Mouse (Mus musculus) adrenal gland, postnatal 25 days (tissue): ENCODE data around the gene AI854703. TPM values are rescaled to one million over a fixed set of nuclear protein-coding genes. Genes with fewer than 3 reads are reported as not detected.
A peak's percentile ranks its signal among the peaks of the same experiment; 100 is the strongest.

Source experiments
- DNase-seq: peaks from one replicate; pipeline ENCODE4 v3.0.0; 2021; ENCODE audit warnings: mixed read lengths
- long read RNA-seq: library from polyadenylated mRNA; stranded (forward); transcript quantifications from one replicate; pipeline ENCODE4 v2.0.0, GENCODE M21; 2021
- total RNA-seq: library from RNA; stranded (reverse); gene quantifications from 2 replicates; pipeline ENCODE4 v1.2.3, GENCODE M21; 2021

Gene AI854703
- 1.7 and 3.4 TPM in 2 replicates for total RNA-seq
- long read RNA-seq, partial matches to known transcripts: 1 of 4 reads
- long read RNA-seq, other reads (novel, unspliced or antisense): 2 of 4 reads

DNA sequence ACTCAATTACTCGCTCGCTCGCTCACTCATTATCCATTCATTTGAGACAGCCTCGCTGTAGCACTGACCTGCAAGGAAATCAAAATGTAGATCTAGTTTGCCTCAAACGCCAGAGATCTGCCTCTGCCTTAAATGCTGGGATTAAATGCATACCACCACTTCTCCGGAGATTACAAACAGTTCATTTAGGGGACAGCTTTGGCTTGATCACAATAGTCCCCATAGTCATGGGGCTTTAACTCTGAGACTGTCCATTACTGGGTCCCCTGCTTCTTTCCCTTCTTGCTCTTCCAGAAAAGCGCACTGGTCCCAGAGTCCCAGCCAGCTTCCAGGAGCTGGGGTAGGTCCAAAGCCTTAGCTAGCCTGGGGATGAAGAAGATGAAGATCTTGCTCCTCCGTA, at the start of gene AI854703:
AI854703 (plus strand) TSS at position 301 of the 400 bp plus-strand sequence.
- no peak for DNase-seq

DNA sequence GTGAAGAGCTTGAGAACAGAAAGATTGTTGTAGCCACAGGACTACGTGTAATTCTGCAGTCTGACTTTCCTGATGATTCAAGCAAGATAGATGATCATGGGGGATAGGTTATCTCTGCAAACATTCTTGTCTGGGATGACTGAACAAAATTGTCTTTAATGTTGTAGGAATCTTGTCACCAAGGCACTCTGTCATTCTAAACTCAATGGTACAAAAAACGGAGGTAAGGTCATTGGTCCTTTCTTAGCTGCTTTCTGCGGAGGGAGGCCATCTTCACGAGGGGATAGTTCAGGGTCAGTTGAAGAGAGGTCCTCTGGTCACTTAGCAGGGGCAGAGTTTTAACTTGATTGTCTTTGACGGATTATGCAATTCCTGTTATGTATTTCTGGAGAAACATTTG, 47.8 kb upstream of the AI854703 start:
- DNase-seq: no peak

DNA sequence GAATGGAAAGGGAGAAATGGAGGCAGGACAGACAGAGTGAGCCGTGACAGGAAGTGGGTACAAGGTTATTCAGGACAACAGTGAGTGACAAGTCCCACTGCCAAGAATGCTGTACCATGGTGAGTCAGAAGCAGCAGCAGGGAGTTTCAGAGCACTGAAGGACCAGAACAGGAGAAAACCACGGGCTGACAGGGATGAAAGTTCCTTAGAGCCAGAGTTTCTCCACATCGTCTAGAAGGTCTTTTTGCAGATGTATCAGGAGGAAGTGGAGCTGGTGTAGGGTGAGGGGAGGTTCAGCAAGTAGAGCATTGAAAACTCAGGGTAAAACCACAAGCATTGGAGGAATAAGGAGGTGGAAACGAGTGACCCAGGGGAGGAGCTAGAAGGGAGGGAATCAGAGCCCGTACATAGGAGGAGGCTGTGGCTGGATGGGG, 47.3 kb upstream of the AI854703 start:
- DNase-seq: no peak

DNA sequence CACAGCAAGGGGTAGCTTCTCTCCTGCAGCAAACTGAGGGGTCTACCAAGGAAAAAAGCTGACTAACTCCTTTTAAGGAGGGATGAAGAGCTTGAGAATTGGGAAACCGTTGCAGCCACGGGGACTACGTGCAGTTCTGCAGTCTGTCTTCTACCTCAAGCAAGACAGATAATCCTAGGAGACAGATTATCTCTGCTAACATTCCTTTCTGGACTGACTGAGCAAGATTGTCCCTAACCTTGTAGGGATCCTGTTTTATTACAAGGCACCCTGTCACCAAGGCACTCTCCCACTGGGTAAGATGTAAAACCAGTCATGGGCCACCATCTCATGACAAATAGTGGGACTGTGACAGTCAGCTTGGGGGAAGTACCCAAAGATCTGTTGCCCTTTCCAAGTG, 45.3 kb upstream of the AI854703 start:
- no peak for DNase-seq

DNA sequence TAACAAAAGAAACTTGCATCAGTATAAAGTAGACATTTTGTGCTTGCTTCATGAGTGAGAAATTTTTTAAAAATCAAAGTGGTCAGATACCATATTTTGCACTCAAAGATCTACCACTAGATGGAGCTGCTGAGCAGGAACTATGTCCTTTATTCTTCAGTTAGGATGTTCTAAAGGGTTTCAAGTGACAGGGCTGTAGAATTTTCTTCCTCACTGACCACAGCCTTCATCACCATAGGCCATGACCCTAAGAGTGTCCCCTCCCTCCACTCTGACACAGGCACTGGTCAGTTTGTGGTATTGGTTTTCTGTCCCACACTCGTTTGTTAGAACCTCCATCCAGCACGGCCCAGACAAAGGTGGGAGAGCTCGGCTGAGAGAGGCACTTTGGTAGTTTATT, 44.5 kb upstream of the AI854703 start:
- DNase-seq: no peak

DNA sequence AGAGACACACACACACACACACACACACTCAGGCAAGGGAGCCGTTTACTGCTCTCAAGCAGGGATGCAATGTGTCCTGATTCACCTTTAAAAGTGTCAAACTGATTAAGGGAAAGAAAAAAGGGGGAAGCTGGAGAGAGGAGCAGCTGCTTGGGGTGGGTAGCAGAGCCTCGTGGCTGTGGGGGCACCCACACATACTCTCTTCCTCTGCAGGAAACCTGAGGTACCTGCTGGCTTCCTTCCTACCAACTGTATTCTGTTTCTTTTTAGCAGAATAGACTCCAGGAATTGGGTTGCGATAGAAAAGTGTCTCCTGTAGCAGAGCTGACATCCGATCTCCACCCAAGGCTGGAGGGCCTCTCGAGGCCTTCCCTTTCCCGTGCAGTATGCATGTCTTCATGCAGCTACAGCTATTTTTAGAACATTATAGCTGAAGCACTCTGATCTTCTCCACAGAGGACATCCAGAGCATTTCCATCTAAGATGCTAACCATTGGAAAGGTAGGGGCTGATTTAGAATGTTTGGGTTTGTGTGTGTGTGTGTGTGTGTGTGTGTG, 37.3 kb upstream of the AI854703 start, which contains the start of gene Gm45021:
Gm45021 (plus strand) TSS at position 417 of the 557 bp plus-strand sequence.
- no peak for DNase-seq

DNA sequence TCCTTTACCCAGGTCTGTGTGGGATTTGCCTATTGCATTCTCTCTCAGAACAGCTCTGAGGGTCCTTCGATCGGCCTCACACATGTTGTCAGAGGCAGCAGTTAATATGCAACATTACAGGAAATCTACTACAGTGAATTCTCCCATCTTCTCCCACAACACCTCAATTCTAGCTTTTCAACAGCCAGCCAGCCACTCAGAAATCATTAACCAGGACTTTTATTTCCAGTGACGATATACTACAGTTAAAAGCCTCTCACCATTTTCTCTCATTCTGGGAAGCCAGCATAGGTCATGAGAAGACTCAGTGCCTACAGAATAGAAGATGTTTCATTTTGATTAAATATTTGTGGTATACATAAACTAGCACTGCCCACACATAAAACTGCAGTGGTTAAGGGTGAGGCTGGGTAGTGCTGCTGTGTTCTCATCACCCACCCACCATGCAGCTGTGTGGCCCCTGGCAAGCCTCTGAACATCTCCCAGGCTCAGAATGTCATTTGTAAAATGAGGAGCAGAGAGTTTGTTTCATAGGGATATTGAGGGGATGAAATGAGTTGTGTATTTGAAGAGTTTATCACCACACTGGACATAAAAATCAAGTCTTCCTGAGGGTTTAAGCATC, 35.2 kb upstream of the AI854703 start:
- no peak for DNase-seq

DNA sequence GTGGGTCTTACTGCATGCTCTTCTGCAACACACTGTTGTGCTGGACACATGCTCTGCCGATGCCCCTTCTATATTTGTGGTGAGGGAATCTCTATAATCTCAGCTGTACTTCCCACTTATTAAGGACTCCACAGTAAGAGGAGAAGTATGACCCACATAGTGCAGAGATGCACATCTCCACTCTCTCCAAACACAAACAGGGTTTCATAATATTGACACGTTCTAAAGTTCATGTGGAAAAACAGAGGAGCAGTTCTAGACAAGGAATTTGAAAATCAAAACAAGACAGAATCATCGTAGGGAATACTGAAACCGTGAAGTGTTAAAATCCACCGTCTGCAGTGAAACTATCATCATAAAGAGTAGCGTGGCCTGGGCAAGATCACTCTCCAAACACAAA, 34.7 kb upstream of the AI854703 start:
- DNase-seq: no peak

DNA sequence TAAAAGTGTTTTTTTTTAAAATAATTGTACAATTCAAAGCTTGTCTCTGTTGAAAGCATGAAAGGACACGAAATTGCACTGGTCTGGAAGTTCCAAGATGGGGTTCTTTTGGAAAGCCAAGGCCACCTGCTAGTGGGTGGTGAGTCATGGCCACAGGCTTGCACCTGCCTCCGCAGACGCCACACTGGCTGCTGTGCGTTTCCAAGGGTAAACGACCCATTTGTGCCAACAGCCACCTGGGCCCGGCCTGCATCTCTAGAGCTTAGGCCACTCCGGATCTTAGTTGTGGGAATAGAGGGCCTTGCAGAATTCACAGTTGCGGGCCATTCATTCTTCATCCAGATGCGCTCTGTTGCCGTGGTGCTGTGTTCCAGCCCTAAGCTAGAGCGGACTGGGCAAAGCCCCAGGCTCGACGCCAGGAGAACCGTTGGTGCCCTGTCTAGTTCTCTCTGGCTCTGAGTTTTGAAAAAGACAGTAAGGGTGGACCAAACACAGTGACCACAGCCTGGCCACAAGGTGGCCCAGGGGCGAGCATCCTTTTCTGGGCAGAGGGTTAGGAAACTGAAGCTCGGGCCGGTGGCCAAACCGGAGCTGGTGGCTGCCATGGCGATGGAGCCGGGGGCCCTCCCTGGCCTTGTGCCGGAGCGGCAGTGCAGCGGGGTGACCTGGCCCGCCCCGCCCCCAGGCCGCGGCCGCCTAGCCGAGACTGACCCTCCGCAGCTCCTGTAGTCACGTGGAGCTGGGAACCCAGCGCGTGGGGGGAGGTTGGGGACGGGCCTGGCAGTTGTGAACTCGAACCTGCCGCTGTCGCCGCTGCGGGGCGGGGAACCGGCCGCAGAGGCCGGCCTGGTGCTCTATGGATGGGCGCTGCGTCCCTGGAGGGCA, 33.2 kb upstream of the AI854703 start, which contains the start of the genes Repin1 and Gm44965:
Repin1 (plus strand) TSS at position 726 of the 885 bp plus-strand sequence.
Gm44965 (plus strand) TSS at position 784 of the 885 bp plus-strand sequence.
- peak; percentile 97 for DNase-seq

DNA sequence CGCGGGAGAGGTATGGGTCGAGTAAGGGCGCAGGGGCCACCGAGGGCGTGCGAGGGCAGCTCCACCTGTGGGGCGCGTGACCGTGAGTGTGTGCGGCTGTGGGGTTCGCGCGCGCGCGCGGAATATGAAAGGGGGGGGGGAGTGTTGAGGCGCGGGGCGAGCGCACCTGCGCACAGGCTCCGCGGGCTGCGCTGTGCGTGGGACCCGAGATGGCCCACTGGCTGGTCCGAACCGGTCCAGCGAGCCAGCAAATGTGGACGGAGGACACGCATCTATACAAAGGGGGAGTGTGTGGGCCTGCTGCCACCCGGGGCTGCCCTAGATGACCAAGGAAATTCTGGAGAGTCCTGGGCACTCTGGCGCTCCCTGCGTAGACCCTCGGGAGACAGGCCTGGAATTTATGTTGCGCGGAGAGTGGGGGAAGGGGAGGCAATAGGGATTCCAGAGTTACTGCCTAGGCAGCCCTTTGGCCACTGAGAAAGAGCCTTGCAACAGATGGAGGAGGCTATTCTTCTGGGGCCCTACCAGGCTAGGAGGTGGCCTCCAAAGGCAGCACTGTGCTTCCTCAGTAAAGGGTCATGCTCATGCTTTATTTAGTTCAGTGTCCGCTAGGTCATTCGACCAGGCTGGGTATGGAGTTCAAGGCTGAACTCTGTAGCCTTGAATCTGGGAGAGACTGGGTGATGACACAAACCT, 32.4 kb upstream of the AI854703 start:
- no peak for DNase-seq

DNA sequence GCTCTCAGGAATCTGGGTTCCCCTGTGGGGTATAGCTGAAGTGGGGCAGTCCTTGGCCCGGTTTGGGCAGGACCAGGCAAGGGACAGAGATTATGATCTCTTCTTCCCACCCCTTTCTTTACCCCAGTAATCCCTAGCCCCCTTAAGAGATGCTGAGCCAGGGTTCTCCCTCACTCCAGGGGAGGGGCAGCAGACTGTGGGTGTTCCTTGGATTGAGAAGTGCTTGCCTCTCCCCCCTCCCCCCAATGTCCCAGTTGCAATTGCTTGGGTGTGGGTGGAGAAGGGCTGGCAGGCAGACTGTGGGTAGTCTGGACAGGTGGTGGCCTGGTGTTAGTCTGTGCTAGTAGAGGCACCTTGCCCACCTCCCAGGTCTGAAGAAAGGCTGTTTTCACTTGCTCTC, 31.3 kb upstream of the AI854703 start:
- DNase-seq: no peak

DNA sequence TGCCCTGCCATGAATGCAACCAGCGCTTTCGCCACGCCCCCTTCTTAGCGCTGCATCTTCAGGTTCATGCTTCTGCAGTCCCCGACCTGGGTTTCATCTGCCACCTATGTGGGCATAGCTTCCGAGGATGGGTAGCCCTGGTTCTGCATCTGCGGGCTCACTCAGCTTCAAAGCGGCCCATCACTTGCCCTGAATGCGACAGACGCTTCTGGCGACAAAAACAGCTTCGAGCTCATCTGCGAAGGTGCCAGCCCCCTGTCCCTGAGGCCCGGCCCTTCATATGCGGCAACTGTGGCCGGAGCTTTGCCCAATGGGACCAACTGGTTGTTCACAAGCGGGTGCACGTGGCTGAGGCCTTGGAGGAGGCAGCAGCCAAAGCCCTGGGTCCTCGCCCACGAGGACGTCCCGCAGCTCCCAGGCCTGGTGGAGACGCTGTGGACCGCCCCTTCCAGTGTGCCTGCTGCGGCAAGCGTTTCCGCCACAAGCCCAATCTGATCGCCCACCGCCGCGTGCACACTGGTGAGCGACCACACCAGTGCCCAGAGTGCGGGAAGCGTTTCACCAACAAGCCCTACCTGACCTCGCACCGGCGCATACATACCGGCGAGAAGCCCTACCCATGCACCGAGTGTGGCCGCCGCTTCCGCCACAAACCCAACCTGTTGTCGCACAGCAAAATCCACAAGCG, 29.9 kb upstream of the AI854703 start:
- no peak for DNase-seq

DNA sequence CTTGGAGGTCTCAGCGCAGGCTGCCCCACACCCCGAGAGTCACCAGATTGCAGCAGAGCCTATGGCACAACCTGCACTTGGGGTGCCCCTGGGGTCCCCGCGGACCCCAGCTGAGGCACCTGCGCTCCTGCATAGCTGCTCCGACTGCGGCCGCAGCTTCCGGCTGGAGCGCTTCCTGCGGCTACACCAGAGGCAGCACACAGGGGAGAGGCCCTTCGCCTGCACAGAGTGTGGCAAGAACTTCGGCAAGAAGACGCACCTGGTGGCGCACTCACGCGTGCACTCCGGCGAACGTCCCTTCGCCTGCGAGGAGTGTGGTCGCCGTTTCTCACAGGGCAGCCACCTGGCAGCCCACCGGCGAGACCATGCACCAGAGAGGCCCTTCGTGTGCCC, 29.3 kb upstream of the AI854703 start:
- DNase-seq: no peak

DNA sequence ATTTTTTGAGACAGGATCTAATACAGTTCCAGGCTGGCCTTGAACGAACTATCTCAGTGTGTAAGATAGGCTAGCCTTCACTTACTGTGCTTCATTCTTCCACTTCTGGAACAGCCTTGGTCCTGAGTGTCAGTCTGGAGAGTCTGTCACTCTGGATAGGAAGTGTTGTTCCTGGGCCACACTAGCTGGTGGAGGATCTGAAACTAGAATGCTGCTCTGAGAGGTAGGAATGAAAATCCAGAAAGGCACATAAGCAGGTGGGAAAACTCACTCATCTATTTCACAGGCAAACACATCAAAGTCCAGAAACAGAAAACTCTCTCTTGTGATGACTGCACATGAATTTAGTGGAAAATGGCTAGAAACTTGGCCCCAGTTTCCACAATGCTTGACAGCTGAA, 26.0 kb upstream of the AI854703 start:
- no peak for DNase-seq

DNA sequence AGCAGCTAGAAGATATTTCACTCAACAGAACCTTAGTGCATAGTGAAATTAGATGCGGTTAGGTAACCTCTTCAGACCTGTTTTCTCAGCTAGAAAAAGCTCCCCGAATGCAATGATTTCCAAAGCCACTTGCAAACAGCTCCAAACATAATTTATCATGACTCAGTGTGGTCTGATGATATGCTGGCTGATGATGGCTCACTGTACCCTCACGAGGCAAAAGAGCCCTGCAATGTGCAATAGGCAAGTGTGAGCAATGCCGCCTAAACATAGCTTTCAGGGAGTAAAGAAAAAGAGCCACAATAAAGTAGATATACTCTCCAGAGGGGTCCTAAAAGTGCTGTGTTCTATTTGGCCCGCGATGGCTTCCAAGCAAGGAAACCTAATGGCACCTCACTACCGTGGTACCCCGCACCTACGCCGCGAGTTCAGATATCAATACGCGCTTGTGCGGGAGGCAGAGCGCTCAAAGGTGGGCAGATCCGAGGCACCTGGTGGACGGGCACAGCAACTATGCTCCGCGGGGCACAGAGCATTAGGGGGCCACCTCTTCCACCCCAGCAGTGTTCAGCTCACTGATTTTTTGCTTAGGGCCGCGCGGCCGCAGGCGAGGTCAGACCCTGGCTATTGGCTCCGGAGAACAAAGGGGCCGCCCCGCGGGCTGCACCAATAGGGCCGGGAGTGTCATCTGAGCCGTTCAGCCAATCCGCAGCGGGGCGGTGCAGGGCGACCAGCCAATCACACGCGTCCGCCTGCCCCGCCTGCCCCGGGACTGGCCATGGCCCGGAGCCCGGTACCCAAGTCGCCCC, 25.1 kb upstream of the AI854703 start, which contains the start of gene Zfp775:
Zfp775 (plus strand) TSS at position 793 of the 809 bp plus-strand sequence.
- peak; percentile 98 for DNase-seq

DNA sequence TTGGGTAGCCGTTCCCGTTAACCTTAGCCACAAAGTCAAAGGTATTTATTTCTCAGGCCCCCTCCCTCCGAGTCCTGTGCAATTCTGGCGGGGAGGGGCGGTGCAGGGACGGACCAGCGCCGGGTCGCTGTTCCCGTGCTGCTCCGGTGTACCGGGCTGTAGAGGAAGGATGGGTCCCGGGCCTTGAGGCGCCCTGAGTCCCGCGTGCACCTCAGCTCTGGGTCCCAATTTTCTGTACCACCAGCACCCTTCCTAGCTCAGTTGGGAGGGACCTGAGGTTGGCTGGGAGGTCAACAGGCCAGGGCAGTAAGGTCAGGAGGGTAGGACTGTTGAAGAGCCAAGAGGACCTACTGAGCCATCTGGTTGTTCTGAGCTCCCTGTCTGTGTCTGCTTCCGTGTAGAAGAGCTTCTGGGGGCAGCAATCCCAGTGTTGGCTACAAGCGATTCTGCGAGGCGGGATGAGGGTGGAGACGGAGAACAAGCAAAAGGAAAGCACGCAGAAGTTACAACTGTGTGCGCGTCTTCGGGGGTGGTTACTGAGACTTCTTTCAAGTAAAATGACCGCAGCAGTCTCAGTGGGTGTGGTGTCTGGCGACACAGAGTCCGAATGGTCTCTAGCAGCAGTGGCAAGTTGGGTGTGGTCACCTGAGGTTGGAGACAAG, 24.4 kb upstream of the AI854703 start:
- no peak for DNase-seq

DNA sequence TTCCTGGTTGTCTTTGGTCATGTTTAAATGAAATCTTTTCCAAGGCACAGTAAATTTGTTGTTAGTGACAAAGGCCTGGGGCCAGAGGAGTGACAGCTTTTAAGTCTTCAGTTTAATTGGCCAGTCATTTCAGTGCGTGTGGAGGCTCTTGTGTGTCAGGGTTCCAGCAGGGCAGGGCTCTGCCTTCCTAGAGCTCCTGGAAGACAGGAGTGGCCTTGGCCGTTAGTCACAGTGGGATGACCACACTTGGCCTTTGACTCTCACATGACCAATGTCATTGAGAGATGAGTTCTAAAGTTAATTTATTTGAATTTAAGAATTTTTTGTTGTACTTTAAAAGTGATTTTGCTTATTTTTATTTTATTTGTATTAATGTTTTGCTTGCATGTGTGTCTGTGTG, 18.4 kb upstream of the AI854703 start:
- peak; percentile 53 for DNase-seq

DNA sequence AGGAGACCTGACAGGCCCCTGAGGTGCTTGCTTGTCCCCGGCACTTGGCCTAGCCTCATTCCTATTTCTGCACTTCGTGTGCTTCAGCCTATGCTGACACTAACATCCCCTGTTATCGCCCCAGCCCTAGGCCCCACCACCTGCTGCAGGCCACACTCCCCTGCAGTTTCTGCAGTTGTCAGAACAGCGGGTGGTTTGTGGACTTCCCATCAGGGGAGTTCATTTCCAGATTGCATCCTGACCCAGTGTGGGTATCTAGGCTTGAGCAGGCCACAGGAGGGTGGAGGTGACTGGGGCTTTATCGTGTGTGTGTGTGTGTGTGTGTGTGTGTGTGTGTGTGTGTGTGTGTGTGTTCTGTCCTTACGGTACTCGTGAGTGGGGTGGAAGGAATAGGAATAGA, 17.1 kb upstream of the AI854703 start:
- no peak for DNase-seq

DNA sequence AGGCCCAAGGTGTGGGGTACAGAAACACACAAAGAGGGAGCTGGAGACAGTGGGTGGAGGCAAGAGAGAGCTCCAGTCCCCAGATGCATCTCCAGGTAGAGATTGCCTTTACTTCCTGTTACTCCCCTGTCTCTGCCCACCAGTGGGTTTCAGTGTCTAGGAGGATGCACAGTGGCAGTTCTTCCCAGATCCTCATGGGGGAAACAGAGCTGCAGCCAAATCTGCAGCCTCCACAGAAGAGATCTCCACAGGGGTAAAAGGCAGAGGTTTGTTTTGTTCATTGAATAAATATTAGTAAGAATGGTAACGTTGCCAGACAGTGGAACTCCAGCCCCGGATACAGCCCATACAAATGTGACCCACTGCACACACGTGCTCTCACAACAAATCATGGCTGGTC, 15.9 kb upstream of the AI854703 start:
- no peak for DNase-seq

DNA sequence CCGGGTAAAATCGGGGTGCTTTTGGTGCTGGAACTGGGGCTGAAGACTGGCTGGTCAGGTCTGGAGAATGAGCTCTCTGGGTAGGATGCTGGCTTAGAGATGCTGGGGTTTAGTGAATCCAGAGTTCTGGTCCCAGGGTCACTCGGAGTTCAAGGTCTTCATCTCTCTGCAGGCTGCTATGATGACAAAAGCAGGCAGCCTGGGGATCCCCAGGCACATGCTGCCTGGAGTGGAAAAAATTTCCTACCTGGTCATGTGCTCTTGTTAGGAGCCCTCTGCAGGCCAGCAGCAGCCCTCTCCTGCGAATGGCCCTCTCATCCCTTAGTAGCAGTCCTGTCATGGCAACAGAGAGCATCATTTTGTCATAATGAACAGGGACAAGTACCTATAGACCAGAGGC, 13.1 kb upstream of the AI854703 start:
- no peak for DNase-seq
